Mouse (Mus musculus) cerebral cortex, adult 2 months (tissue): ENCODE measurements around the gene Dock3.

Source experiments
- WGBS: fragments of 180-500 bp; shearing (Covaris S2); methylation state at CpG from one replicate; pipeline ENCODE4 v1.1.7; 2018; 5-methylcytosine and 5-hydroxymethylcytosine counted together

Gene Dock3

DNA sequence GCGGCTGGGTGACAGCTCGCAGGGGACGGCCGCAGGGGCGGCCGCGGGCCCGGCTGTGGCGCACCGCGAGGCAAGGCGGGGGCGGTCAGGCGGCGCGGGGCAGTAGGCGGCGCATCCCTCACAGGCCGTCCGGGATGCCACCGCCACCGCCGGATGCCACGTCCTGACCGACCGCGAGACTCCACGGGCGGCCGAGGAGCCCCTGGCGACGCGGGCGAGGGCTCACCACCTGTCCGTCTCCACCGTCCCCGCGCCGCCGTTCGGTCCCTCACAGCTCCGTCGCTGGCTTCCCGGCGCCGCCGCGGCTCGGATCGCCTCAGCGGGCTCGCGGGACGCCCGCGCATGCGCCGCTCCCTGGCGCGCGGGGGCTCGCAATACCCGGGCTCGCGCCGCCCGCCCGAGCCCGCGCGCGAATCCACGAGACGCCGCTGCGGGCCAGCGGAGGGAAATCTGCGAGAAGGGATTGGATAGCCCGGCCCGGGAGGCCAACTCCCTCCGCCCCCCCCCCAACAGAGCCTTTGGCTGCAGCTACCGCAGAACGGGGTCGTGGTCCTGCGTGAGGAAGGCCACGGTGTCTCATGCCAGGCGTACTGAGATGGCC is at the start of gene Dock3:
Gene Dock3 (minus strand): TSS at position 371 of the 601 bp plus-strand sequence.
- under 1% methylated on average over 82 of the region's 87 CpGs for WGBS

DNA sequence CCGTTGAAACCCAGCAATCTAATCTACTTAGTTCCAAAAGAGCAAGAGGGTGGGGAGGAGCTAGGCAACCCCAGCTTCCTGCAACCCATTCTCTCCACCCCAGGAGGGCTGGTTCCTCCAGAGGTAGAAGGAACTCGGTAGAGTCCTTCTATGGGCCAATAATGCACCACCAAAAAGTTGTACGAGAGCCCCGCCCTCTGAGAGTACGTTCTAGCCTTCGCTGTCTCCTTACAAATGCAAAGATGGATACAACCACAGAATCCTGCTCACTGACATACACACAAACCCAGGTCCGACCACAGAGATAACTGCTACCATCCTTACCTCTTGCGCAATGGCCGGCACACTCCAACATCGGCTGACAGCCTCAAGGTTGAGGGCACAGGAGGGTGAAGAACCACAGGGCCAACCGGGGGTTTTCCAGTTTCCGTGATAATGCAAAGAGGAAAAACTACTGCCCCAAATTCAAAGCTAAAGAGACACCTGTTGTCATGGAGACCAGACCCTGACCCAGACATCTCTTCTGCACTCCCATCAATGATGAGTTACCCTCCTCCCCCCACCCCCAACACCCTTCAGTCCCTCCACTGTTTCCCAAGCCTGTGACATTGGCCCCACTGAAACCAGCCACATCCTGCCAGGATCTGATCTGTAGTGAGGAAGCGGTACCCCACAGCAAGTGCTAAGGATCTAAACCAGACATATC is 48.8 kb upstream of the Dock3 start:
- 76% methylated on average over 13 of the region's 13 CpGs for WGBS

DNA sequence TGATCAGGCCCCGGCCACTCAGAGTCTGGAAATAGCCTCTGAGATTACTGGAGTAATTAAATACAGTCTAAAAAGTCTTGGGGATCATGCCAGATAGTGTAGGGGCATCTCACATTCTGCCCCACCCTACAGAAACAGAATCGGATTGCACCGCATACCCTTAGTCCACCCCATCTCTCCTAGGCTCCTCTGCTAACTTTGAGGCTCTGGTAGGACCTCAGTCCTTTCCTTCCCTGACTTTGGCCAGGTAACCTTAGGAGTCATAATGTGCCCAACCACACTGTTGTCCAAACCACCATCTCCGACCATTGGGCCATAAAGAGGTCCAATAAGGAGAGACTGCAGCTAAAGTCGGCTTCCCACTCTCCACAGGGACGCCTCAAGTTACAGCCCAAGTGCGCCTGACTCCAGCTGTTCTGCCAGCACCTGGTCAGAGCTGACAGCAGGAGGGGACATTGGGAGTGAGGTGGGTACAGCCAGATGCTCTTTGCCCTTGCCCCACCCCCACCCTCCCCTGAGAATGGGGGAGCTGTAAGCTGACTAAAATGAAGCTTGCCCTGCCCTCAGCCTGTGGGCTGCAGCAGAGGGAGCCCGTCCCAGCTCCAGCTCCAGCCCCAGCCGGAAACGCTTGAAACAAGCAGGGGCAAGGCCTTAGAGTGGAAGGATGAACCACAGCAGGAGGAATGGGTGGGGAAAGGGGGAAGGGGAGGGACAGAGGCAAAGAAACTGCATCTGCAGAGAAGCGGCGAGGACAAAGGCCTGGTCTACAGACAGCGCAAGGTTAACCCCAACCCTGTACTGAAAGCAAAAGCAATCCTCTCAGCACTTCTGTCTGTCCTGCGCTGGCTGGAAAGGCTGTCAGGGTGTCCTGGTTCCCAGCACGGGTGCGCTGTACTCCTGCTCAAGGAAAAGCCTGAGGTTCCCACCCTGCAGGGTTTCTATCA is 47.9 kb upstream of the Dock3 start:
- 68% methylated on average over 16 of the region's 16 CpGs for WGBS

DNA sequence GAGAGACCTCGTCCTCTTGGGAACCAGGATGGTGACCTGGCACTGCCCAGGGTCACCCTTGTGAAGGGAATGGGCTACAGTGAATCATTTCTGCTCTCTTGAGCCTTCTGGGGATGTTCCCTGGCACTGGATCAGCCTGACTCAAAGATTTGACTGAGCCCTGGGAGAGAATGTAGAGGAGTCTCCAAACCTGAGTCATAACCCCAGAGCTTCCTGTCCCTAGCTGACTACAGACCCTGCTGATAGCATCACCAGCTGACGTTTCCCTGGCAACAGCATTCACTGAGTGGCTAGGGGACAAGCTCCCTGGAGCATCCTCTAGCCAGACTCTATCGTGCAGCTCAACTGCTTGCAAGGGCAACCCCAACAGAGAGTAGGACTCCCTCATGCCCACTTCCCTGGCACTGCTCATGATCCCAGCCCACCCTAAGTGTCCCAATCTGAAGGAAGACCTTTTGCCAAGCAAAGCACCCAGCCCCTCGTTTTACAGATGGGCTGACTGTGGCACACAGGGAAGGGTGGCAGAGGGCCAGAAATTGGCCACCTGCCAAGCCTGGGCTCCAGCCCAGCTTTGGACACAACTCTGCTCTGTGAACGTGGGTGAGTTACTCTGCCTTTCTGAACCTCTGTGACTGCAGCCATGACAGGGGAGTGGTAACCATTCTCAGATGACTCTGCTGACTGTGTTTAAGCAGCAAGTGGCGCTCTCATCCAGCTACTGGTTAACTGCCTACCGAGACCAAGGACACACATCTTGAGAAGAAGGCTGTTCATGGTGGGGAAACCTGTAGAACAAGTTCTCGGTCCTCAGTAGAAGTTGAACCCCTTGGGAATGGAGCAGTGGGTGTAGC is 47.0 kb upstream of the Dock3 start:
- 43% methylated on average over 8 of the region's 8 CpGs for WGBS

DNA sequence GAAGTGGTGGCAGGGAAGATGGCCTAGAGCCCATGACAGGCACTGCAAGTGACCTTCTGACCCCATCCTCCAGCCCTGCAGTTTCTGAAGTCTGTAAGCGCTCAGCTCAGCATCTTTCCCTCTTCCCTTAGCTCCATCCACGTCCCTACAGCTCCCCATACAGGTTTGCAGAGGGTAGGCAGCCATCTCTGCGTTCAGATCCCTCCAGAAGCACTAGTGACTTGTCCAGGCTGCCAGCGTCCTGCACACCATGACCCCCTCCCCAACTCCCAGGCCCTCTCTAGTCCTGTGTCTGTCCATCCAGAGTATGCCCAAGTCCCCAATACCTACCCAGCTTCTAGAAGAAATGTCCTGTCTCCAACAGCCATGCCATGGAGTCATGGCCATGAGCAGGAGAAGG is 46.4 kb upstream of the Dock3 start:
- 35% methylated on average over 4 of the region's 4 CpGs for WGBS

DNA sequence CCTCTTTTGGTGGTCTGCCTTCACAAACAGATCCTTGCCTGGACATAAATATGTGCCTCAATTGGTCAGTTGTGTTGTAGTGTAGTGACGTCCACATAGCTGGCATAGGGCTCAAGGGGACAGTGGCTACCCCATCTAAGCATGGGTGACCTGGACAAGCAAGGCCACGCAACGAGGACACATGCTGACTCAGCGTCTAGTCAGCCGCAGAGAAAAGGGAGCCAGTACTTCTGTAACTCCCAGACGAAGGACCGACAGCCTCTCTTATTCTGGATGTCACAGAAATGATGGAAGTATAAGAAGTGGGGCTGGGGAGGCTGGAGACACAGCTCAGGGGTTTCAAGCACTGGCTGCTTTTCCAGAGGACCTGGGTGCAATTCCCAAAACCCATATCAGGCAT is 45.9 kb upstream of the Dock3 start:
- WGBS: 80% methylated on average over 7 of the region's 7 CpGs

DNA sequence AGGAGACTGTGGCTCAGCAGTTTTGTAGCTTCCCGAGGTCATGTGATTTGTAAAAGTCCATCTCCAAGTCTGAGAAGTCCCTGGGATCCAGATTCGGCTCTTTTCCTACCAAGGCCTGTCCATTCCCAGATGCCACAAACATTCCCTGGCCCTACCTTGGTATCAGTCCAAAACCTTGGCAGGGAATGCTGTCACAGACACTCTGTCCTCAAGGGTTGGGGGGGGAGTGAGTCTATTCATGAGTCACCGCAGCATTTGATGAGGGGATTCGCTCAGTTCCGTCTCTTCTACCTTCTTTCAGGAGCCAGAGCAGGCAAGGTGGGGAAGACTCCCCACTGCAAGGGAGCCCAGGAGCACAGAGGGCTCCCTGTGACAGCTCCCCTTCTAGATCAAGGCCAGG is 44.0 kb upstream of the Dock3 start:
- 88% methylated on average over 5 of the region's 5 CpGs for WGBS

DNA sequence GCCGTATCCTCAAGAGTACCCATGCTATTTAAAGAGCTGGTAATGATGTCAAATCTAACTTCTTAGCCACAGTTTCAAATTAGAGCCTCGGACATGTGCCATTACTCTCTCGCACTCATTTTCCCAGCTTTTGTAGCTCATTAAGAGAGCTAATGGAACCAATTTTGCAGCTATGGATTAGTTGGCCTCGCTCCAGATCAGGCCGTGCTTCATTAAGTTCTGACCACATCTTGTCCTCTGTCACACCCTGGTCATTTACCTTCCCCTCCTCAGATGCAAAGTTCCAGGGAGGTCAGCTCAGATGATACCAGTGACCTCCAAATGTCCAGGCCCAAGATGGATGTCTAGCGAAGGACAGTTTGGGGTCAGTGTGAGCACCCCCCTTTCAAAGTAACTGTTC is 43.0 kb upstream of the Dock3 start:
- WGBS: 68% methylated on average over 6 of the region's 6 CpGs

DNA sequence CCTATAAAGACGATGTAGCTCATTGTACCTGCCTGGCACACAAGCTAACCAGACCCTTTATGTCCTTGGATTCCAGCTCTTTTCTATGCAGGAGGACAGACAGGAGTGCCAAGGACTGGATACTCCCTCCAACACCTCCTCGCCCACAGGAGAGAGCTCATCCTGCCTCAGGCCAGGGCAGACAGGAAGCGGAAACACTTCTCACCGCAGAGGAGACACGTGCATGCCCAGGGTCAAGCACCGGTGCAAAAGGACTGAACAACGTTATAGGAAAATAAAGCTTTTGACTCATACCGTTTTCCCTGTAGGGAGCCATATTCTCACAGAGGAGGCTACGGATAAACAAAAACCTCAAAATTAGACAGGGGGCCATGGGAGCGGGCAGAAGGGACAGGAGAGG is 41.5 kb upstream of the Dock3 start:
- 75% methylated on average over 10 of the region's 10 CpGs for WGBS

DNA sequence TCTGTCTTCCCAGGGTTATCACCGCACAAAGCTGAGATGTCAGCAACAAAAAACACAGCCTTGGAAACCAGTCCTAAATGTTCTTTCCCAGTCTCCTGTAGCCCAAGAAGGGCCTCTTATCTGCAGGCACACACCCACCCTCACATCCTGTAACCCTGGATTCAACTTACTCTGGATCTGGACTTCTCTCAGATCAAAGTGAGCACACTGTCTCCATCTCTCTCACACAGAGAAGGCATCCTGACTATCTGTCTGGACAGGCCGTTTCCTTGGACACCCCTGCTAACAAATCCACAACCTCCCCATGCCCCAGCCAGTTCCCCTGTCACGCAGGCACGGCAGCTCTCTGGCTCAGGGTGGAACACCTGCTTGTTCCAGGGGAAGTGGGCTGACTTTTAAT is 40.6 kb upstream of the Dock3 start:
- 81% methylated on average over 4 of the region's 4 CpGs for WGBS

DNA sequence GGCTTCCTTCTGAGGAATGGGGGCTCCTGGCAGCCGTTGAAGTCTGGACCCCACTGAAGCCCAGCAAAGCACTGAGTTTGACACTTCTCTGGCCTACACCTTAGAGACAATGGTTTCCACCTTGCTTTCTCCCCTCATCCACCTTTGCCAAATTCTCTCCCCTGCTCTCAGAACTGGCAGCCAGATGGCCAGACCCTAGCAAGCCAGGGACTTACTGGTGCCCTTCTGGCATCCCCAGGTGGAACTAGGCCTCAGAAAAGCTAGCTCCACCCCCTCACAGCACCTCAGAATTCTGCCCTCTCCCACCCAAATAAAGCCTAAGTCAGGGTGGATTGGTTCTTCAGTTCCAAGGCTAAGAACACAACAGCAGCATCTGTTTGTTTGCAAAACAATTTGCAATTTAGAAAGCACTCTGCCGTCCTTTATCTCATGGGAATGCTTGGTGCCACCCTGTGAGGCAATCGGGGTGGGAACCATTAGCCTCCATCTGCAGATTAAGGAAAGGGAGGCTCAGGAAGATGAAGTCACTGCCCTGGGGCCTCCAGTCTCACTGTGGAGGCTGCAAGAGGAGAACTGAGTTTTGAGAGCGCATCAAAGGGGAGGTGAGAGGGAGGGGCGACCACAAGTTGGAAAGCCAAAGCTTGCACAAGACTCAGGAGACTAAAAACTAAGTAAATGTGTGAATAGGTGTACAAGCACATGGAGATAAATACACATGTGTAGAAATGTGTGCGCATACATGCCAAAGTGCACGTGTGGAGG is 39.6 kb upstream of the Dock3 start:
- WGBS: 86% methylated on average over 7 of the region's 7 CpGs

DNA sequence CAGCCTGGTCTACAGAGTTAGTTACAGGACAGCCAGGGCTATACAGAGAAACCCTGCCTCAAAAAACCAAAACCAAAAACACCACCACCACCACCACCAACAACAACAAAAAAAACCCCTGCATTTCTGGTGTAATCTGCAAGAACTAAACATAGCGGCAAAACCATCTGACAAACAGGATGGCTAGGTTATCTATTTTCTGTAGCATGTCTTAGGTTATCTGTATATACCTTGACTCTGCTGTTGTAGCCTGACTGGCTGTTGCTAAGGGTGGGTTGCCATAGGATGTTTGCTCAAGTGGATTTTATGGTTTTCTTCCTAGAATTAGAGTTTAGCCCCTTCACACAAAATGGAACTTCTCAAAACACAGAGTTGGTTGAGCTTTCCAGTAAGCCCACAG is 38.1 kb upstream of the Dock3 start:
- WGBS: 97% methylated on average over 1 of the region's 1 CpGs

DNA sequence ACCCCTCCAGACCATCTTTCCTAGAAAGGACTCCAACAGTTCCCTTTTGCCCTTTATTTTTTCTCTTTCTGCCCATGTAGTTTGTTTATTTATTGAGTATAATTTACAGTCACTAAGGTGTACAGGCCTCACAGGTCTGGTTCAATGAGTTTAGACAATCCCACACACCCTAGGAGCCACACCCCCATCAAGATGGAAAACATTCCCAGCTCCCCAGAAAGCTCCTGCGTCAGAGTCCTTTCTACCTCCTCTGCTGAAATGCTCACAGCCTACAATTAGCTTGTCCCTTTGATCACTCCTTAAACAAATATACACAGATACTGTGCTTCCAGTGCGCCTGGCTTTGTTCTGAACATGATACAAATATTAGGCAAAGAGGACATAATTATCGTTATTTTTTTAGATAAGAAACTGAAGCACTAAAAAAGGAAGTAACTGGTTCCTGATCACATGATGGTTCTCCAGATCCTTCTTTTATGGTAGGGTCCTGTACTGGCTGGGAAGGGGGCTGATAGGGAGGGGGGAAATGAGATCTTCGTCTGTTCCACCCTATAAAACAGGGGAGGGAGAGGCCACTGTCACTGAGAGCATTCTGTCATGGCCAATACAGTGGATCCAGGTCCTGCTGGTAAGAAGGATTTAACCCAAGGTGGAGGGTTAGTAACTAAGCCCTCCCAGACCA is 36.2 kb upstream of the Dock3 start:
- WGBS: 70% methylated on average over 4 of the region's 4 CpGs

DNA sequence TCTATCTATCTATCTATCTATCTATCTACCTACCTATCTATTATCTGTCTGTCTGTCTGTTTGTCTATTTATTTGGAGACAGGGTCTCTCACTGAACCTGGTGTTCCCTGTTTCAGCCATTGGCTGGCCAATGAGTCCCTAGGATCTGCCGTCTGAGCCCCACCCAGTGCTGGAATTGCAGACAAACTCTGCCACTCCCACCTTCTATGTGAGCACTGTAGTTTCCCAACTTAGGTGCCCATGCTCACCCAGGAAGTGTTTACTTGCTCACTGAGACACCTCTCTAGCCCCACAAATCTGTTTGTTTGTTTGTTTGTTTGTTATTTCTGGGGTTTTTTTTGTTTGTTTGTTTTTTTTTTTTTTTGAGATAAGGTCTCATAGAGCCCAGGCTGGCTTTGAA is 35.3 kb upstream of the Dock3 start:
- WGBS: 79% methylated on average over 1 of the region's 1 CpGs

DNA sequence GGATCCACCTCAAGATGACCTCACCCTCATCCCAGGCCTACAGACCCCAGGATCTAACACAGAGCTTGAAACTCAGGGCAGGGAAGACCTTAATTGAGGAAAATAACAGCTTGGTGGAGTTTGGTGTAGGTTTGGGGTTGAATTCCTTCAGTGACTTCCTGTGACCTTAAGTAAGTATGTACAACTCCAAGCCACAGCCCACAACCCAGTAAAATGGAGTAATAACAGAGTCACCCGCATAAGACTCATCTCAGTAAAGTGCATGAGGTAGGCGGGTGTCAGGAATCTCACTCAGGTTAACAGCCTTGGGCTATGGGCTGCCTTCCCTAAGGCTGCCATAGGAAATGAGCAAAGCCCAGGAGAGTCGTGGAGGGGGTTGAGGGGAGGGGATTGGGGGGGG is 33.0 kb upstream of the Dock3 start:
- WGBS: 59% methylated on average over 3 of the region's 3 CpGs

DNA sequence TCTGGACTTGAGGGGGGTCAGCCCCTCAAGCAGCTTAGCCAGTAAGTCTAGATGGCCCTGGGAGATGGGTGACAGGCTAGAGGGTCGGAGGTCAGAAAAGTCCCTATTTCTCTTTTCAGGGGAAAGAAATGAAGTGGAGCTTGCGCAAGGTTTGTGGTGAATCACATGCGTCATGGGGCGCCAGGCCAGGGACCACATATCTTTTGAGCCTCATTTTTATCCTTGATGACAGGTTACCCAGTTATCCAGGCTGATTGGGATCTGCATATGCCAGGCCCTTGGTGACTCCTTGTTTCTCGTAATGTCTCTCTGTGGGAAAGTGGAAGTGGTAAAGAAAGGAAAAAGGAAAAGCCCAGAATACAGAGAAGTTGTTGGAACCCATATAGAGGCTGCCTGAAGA is 32.2 kb upstream of the Dock3 start:
- WGBS: 91% methylated on average over 5 of the region's 5 CpGs

DNA sequence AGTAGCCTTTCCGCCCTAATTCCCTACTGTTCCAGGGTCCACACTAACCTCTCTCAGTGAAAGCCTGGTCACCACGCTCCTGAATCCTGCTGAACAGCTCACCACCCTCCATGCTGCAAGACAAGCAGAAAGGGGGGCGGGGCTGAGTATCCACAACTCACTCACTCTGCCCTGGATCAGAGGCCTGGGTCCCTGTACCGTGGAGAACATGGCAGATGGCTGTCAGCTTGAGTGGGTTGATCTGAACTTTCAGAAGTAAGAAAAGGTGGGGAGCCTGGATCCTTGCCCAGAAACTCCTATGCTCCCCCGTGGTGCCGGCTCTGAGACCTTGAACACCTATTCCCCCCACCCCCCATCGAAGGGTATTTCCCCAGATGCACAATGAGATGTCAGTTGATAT is 30.7 kb upstream of the Dock3 start:
- 64% methylated on average over 7 of the region's 7 CpGs for WGBS

DNA sequence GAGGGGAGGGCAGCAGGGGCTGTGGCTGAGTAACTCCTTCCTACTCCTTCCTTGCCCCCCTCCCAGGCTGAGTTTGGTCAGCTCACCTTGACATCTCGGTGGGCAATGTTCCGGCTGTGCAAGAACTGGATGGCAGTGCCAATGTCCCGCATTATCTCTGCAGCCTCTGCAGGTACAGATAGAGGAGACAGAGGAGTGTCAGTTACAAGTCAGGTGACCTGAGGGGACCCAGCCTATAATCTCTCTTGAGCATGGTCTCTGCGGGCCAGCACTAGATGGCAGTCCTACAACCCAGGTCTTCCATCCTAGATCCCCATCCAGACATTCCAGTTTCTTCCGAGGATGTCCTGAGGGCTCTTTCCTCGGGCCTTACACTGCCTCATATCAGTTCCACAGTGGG is 30.1 kb upstream of the Dock3 start:
- 70% methylated on average over 6 of the region's 6 CpGs for WGBS

DNA sequence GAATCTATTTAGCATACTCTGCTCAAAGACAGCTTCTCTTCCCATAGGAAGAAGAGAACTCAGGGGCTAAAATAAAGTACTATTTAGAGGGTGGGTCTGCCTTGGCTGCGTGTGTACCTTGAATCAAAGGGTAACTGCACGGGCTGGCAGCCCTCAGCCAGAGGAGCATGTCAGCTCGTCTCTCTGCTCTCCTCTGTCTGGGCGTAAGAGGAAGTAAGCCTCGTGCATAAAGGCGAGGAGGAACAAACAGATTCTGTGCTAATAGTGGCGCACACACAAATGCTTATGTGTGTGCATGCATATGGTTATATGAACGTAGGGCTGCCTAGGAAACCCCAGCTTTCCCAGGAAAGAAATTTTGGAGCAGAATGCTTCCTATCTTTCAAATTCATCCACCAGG is 29.1 kb upstream of the Dock3 start:
- 20% methylated on average over 8 of the region's 8 CpGs for WGBS

DNA sequence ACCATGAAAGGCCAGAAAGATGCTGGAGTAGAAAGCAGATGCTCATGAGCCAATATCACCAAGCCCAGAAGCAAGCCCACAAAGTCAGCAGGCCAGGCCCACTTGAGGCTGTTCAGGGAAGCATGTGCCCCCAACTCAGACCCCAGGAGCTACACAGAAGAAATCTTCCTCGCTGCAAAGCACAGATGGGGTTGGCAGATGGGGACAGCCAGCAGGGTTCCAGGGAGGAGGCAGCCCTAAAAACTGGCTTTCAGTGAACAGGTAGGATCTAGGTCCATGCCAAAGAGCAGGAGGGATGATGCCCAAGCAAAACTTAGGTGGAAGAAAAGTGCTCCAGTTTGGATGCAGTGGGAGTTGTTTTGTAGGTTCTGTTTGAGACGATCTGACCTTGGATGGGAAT is 28.7 kb upstream of the Dock3 start:
- WGBS: 44% methylated on average over 2 of the region's 2 CpGs
